Mouse (Mus musculus): ENCODE measurements around the gene Rhbdd1. TPM values are rescaled to one million over a fixed set of nuclear protein-coding genes. Genes with fewer than 3 reads are reported as not detected.

Rhbdd1 gene
- polyA plus RNA-seq, 1 experiment from 2014 or later, result 8.9 TPM

- no peak overlapping the region for H3K27ac ChIP-seq (ENCODE audit: low read length)
- ATAC-seq (replicated peaks; ENCODE audit: extremely low read depth, insufficient read depth, low FRiP score), result no peak
- no peaks in the 10 kb centered on the region for H3K4me1 ChIP-seq (ENCODE audit: control insufficient read depth, insufficient read depth, low read length)
- 68% methylated on average over 5 of the region's 5 CpGs for WGBS
- H3K4me2 ChIP-seq (ENCODE audit: low read depth, low read length), result no peak overlapping the region
- no peak overlapping the region for H3K9ac ChIP-seq (ENCODE audit: low read length)
- no peaks in the 10 kb centered on the region for H3K36me3 ChIP-seq (ENCODE audit: control insufficient read depth, insufficient read depth)
- no peak overlapping the region for H3K4me3 ChIP-seq (ENCODE audit: low read length)
- H3K27me3 ChIP-seq (ENCODE audit: control insufficient read depth, insufficient read depth, low read length), result peaks cover 10% of the 10 kb centered on the region
- no peaks in the 10 kb centered on the region for H3K9me3 ChIP-seq (replicated peaks; ENCODE audit: control insufficient read depth, low read length)
Measured at GRCm38 (mm10) chr1:82371636-82372428, 55.6 kb downstream of the Rhbdd1 start.

- no peak for ATAC-seq (replicated peaks; ENCODE audit: extremely low read depth, insufficient read depth, low FRiP score)
- H3K36me3 ChIP-seq (ENCODE audit: control insufficient read depth, insufficient read depth), result 0 out of 2 replicates have a peak, but pooled peaks cover 3% of the 10 kb centered on the region
- H3K9me3 ChIP-seq (replicated peaks; ENCODE audit: control insufficient read depth, low read length), result no peaks in the 10 kb centered on the region
- no peak overlapping the region for H3K9ac ChIP-seq (ENCODE audit: low read length)
- no peak overlapping the region for H3K27ac ChIP-seq (ENCODE audit: low read length)
- no peaks in the 10 kb centered on the region for H3K4me1 ChIP-seq (ENCODE audit: control insufficient read depth, insufficient read depth, low read length)
- WGBS, result 86% methylated on average over 8 of the region's 8 CpGs
- H3K4me2 ChIP-seq (ENCODE audit: low read depth, low read length), result no peak overlapping the region
- H3K4me3 ChIP-seq (ENCODE audit: low read length), result no peak overlapping the region
- H3K27me3 ChIP-seq (ENCODE audit: control insufficient read depth, insufficient read depth, low read length), result peaks cover 9% of the 10 kb centered on the region
Measured at GRCm38 (mm10) chr1:82373924-82374323, 57.7 kb downstream of the Rhbdd1 start.

GRCm38 (mm10) chr1:82374831-82375358, 58.6 kb downstream of the Rhbdd1 start:
- no peaks in the 10 kb centered on the region for H3K9me3 ChIP-seq (replicated peaks; ENCODE audit: control insufficient read depth, low read length)
- peaks cover 9% of the 10 kb centered on the region for H3K27me3 ChIP-seq (ENCODE audit: control insufficient read depth, insufficient read depth, low read length)
- 50% methylated on average over 4 of the region's 4 CpGs for WGBS
- H3K4me3 ChIP-seq (ENCODE audit: low read length), result no peak overlapping the region
- ATAC-seq (replicated peaks; ENCODE audit: extremely low read depth, insufficient read depth, low FRiP score), result no peak
- 0 out of 2 replicates have a peak, but pooled peaks cover 3% of the 10 kb centered on the region for H3K36me3 ChIP-seq (ENCODE audit: control insufficient read depth, insufficient read depth)
- no peaks in the 10 kb centered on the region for H3K4me1 ChIP-seq (ENCODE audit: control insufficient read depth, insufficient read depth, low read length)
- no peak overlapping the region for H3K4me2 ChIP-seq (ENCODE audit: low read depth, low read length)
- H3K27ac ChIP-seq (ENCODE audit: low read length), result no peak overlapping the region
- H3K9ac ChIP-seq (ENCODE audit: low read length), result no peak overlapping the region

GRCm38 (mm10) chr1:82375452-82375851, 59.2 kb downstream of the Rhbdd1 start:
- no peak overlapping the region for H3K4me3 ChIP-seq (ENCODE audit: low read length)
- WGBS, result 82% methylated on average over 3 of the region's 3 CpGs
- H3K4me1 ChIP-seq (ENCODE audit: control insufficient read depth, insufficient read depth, low read length), result no peaks in the 10 kb centered on the region
- ATAC-seq (replicated peaks; ENCODE audit: extremely low read depth, insufficient read depth, low FRiP score), result no peak
- H3K9ac ChIP-seq (ENCODE audit: low read length), result no peak overlapping the region
- H3K27me3 ChIP-seq (ENCODE audit: control insufficient read depth, insufficient read depth, low read length), result peaks cover 5% of the 10 kb centered on the region
- no peak overlapping the region for H3K27ac ChIP-seq (ENCODE audit: low read length)
- H3K36me3 ChIP-seq (ENCODE audit: control insufficient read depth, insufficient read depth), result 0 out of 2 replicates have a peak, but pooled peaks cover 3% of the 10 kb centered on the region
- H3K4me2 ChIP-seq (ENCODE audit: low read depth, low read length), result no peak overlapping the region
- no peaks in the 10 kb centered on the region for H3K9me3 ChIP-seq (replicated peaks; ENCODE audit: control insufficient read depth, low read length)

GRCm38 (mm10) chr1:82381946-82382345, 65.7 kb downstream of the Rhbdd1 start:
- WGBS, result 77% methylated on average over 4 of the region's 4 CpGs
- H3K27ac ChIP-seq (ENCODE audit: low read length), result no peak overlapping the region
- no peak for ATAC-seq (replicated peaks; ENCODE audit: extremely low read depth, insufficient read depth, low FRiP score)

GRCm38 (mm10) chr1:82384106-82384505, 67.9 kb downstream of the Rhbdd1 start:
- Histone ChIP-seq H3K4me1 (ENCODE audit: control insufficient read depth, insufficient read depth, low read length) (peaks cover 8% of the 10 kb centered on the region), H3K4me3 (ENCODE audit: low read length) (no peak overlapping the region), H3K27ac (ENCODE audit: low read length) (no peak overlapping the region), H3K9me3 (replicated peaks; ENCODE audit: control insufficient read depth, low read length) (no peaks in the 10 kb centered on the region), H3K27me3 (ENCODE audit: control insufficient read depth, insufficient read depth, low read length) (no peaks in the 10 kb centered on the region), H3K9ac (ENCODE audit: low read length) (no peak overlapping the region), H3K36me3 (ENCODE audit: control insufficient read depth, insufficient read depth) (no peaks in the 10 kb centered on the region), H3K4me2 (ENCODE audit: low read depth, low read length) (no peak overlapping the region)
- WGBS, result 86% methylated on average over 2 of the region's 2 CpGs
- no peak for ATAC-seq (replicated peaks; ENCODE audit: extremely low read depth, insufficient read depth, low FRiP score)

More at GRCm38 (mm10) chr1:82381946-82382345, 65.7 kb downstream of the Rhbdd1 start:
- no peaks in the 10 kb centered on the region for H3K9me3 ChIP-seq (replicated peaks; ENCODE audit: control insufficient read depth, low read length)
- peaks cover 4% of the 10 kb centered on the region; the same call in 1 of the 2 replicates for H3K4me1 ChIP-seq (ENCODE audit: control insufficient read depth, insufficient read depth, low read length)
- H3K4me3 ChIP-seq (ENCODE audit: low read length), result no peak overlapping the region
- H3K4me2 ChIP-seq (ENCODE audit: low read depth, low read length), result no peak overlapping the region
- H3K36me3 ChIP-seq (ENCODE audit: control insufficient read depth, insufficient read depth), result 0 out of 2 replicates have a peak, but pooled peaks cover 3% of the 10 kb centered on the region
- H3K27me3 ChIP-seq (ENCODE audit: control insufficient read depth, insufficient read depth, low read length), result no peaks in the 10 kb centered on the region
- H3K9ac ChIP-seq (ENCODE audit: low read length), result no peak overlapping the region

GRCm38 (mm10) chr1:82385054-82385453, 68.8 kb downstream of the Rhbdd1 start:
- ATAC-seq (replicated peaks; ENCODE audit: extremely low read depth, insufficient read depth, low FRiP score), result no peak
- no peak overlapping the region for H3K27ac ChIP-seq (ENCODE audit: low read length)
- H3K4me1 ChIP-seq (ENCODE audit: control insufficient read depth, insufficient read depth, low read length), result peaks cover 8% of the 10 kb centered on the region
- 43% methylated on average over 9 of the region's 9 CpGs for WGBS
- no peak overlapping the region for H3K4me2 ChIP-seq (ENCODE audit: low read depth, low read length)
- H3K27me3 ChIP-seq (ENCODE audit: control insufficient read depth, insufficient read depth, low read length), result no peaks in the 10 kb centered on the region
- no peak overlapping the region for H3K4me3 ChIP-seq (ENCODE audit: low read length)
- no peaks in the 10 kb centered on the region for H3K9me3 ChIP-seq (replicated peaks; ENCODE audit: control insufficient read depth, low read length)
- no peaks in the 10 kb centered on the region for H3K36me3 ChIP-seq (ENCODE audit: control insufficient read depth, insufficient read depth)
- no peak overlapping the region for H3K9ac ChIP-seq (ENCODE audit: low read length)

GRCm38 (mm10) chr1:82385827-82386230, 69.6 kb downstream of the Rhbdd1 start:
- Histone ChIP-seq H3K4me1 (ENCODE audit: control insufficient read depth, insufficient read depth, low read length) (peaks cover 8% of the 10 kb centered on the region), H3K9me3 (replicated peaks; ENCODE audit: control insufficient read depth, low read length) (no peaks in the 10 kb centered on the region), H3K27me3 (ENCODE audit: control insufficient read depth, insufficient read depth, low read length) (no peaks in the 10 kb centered on the region), H3K4me3 (ENCODE audit: low read length) (no peak overlapping the region), H3K27ac (ENCODE audit: low read length) (no peak overlapping the region), H3K36me3 (ENCODE audit: control insufficient read depth, insufficient read depth) (no peaks in the 10 kb centered on the region), H3K9ac (ENCODE audit: low read length) (no peak overlapping the region), H3K4me2 (ENCODE audit: low read depth, low read length) (no peak overlapping the region)
- 53% methylated on average over 4 of the region's 4 CpGs for WGBS
- ATAC-seq (replicated peaks; ENCODE audit: extremely low read depth, insufficient read depth, low FRiP score), result no peak

All from heart, embryonic 16.5 days (tissue).